Mouse (Mus musculus): ENCODE results near the gene Mbtps2. TPM values are rescaled to one million over a fixed set of nuclear protein-coding genes. Genes with fewer than 3 reads are reported as not detected.

Mbtps2 gene
- polyA plus RNA-seq (2015; fragmentation: Nextera tagmentation; extraction: Ambion mirVana) = 20.2 and 25.6 TPM in 2 replicates

GRCm38 (mm10) chrX:157598186-157598996 lies at the start of gene Mbtps2:
TSS of gene Mbtps2 (minus strand) at chrX:157598715.
- H3K27ac ChIP-seq = peak within 1 kb of the TSS; percentile 94
- H3K4me2 ChIP-seq = peak within 1 kb of the TSS; percentile 47
- peak within 1 kb of the TSS; percentile 62 for H3K4me3 ChIP-seq
- ATAC-seq (ENCODE audit: borderline replicate concordance, extremely low read depth, low FRiP score, low TSS enrichment) = peak; percentile 87
- no peaks in the 10 kb centered on the region for H3K27me3 ChIP-seq
- WGBS = 16% methylated on average over 52 of the region's 74 CpGs
- H3K4me1 ChIP-seq = peaks cover 11% of the 10 kb centered on the region; the same call in 1 of the 2 replicates
- H3K9ac ChIP-seq = peak within 1 kb of the TSS; percentile 83
- no peaks in the 10 kb centered on the region for H3K36me3 ChIP-seq
- H3K9me3 ChIP-seq = no peaks in the 10 kb centered on the region

- Histone ChIP-seq H3K36me3 (no peaks in the 10 kb centered on the region), H3K4me2 (no peak overlapping the region), H3K9me3 (no peaks in the 10 kb centered on the region), H3K27me3 (no peaks in the 10 kb centered on the region), H3K4me1 (no peaks in the 10 kb centered on the region), H3K9ac (no peak overlapping the region), H3K4me3 (no peak overlapping the region), H3K27ac (no peak overlapping the region)
- WGBS = 47% methylated on average over 1 of the region's 1 CpGs
- ATAC-seq (ENCODE audit: borderline replicate concordance, extremely low read depth, low FRiP score, low TSS enrichment) = peak; percentile 87
These were observed 47.9 kb upstream of the Mbtps2 start for GRCm38 (mm10) chrX:157646399-157646798.

GRCm38 (mm10) chrX:157644700-157645099 lies 46.2 kb upstream of the Mbtps2 start:
- 67% methylated on average over 4 of the region's 4 CpGs for WGBS
- no peaks in the 10 kb centered on the region for H3K4me1 ChIP-seq
- no peak overlapping the region for H3K4me3 ChIP-seq
- H3K9me3 ChIP-seq = no peaks in the 10 kb centered on the region
- no peaks in the 10 kb centered on the region for H3K36me3 ChIP-seq
- no peak overlapping the region for H3K9ac ChIP-seq
- no peaks in the 10 kb centered on the region for H3K27me3 ChIP-seq
- no peak overlapping the region for H3K27ac ChIP-seq
- no peak overlapping the region for H3K4me2 ChIP-seq
- ATAC-seq (ENCODE audit: borderline replicate concordance, extremely low read depth, low FRiP score, low TSS enrichment) = no peak

- no peak overlapping the region for H3K4me2 ChIP-seq
- H3K36me3 ChIP-seq = no peaks in the 10 kb centered on the region
- no peaks in the 10 kb centered on the region for H3K4me1 ChIP-seq
- H3K4me3 ChIP-seq = no peak overlapping the region
- H3K9ac ChIP-seq = no peak overlapping the region
- H3K27ac ChIP-seq = no peak overlapping the region
- no peaks in the 10 kb centered on the region for H3K9me3 ChIP-seq
- H3K27me3 ChIP-seq = no peaks in the 10 kb centered on the region
- 22% methylated on average over 3 of the region's 3 CpGs for WGBS
- ATAC-seq (ENCODE audit: borderline replicate concordance, extremely low read depth, low FRiP score, low TSS enrichment) = no peak
These were observed 45.8 kb upstream of the Mbtps2 start for GRCm38 (mm10) chrX:157644300-157644699.

- H3K9me3 ChIP-seq = no peaks in the 10 kb centered on the region
- 83% methylated on average over 5 of the region's 5 CpGs for WGBS
- no peak overlapping the region for H3K27ac ChIP-seq
- H3K9ac ChIP-seq = no peak overlapping the region
- no peak for ATAC-seq (ENCODE audit: borderline replicate concordance, extremely low read depth, low FRiP score, low TSS enrichment)
- no peak overlapping the region for H3K4me3 ChIP-seq
- no peak overlapping the region for H3K4me2 ChIP-seq
- H3K4me1 ChIP-seq = no peaks in the 10 kb centered on the region
- no peaks in the 10 kb centered on the region for H3K27me3 ChIP-seq
- no peaks in the 10 kb centered on the region for H3K36me3 ChIP-seq
These were observed 44.3 kb upstream of the Mbtps2 start for GRCm38 (mm10) chrX:157642856-157643255.

GRCm38 (mm10) chrX:157637253-157637652 lies 38.7 kb upstream of the Mbtps2 start:
- Histone ChIP-seq H3K36me3 (no peaks in the 10 kb centered on the region), H3K4me1 (no peaks in the 10 kb centered on the region), H3K27me3 (no peaks in the 10 kb centered on the region), H3K9ac (no peak overlapping the region), H3K4me3 (no peak overlapping the region), H3K9me3 (no peaks in the 10 kb centered on the region), H3K4me2 (no peak overlapping the region), H3K27ac (no peak overlapping the region)
- WGBS = 48% methylated on average over 1 of the region's 1 CpGs
- no peak for ATAC-seq (ENCODE audit: borderline replicate concordance, extremely low read depth, low FRiP score, low TSS enrichment)

- ATAC-seq (ENCODE audit: borderline replicate concordance, extremely low read depth, low FRiP score, low TSS enrichment) = no peak
- no peak overlapping the region for H3K4me2 ChIP-seq
- H3K4me3 ChIP-seq = no peak overlapping the region
- H3K27me3 ChIP-seq = no peaks in the 10 kb centered on the region
- H3K27ac ChIP-seq = no peak overlapping the region
- H3K9me3 ChIP-seq = no peaks in the 10 kb centered on the region
- H3K9ac ChIP-seq = no peak overlapping the region
- H3K4me1 ChIP-seq = no peaks in the 10 kb centered on the region
- no peaks in the 10 kb centered on the region for H3K36me3 ChIP-seq
- 60% methylated on average over 3 of the region's 3 CpGs for WGBS
These were observed 35.3 kb upstream of the Mbtps2 start for GRCm38 (mm10) chrX:157633676-157634414.

GRCm38 (mm10) chrX:157630341-157630740 lies 31.8 kb upstream of the Mbtps2 start:
- Histone ChIP-seq H3K4me2 (no peak overlapping the region), H3K36me3 (no peaks in the 10 kb centered on the region), H3K4me1 (no peaks in the 10 kb centered on the region), H3K4me3 (no peak overlapping the region), H3K27me3 (no peaks in the 10 kb centered on the region), H3K9me3 (no peaks in the 10 kb centered on the region), H3K9ac (no peak overlapping the region), H3K27ac (no peak overlapping the region)
- WGBS = 75% methylated on average over 4 of the region's 4 CpGs
- no peak for ATAC-seq (ENCODE audit: borderline replicate concordance, extremely low read depth, low FRiP score, low TSS enrichment)

- Histone ChIP-seq H3K36me3 (no peaks in the 10 kb centered on the region), H3K9ac (no peak overlapping the region), H3K4me3 (peak overlapping the region; percentile 15; the same call in 1 of the 2 replicates), H3K27ac (no peak overlapping the region), H3K4me1 (no peaks in the 10 kb centered on the region), H3K9me3 (no peaks in the 10 kb centered on the region), H3K4me2 (peak overlapping the region; percentile 45), H3K27me3 (no peaks in the 10 kb centered on the region)
- 0 out of 2 replicates have a peak, but pooled peaks have one; percentile 19 for ATAC-seq (ENCODE audit: borderline replicate concordance, extremely low read depth, low FRiP score, low TSS enrichment)
- 26% methylated on average over 32 of the region's 32 CpGs for WGBS
These were observed 14.4 kb upstream of the Mbtps2 start for GRCm38 (mm10) chrX:157612894-157613293.

GRCm38 (mm10) chrX:157601450-157601849 lies 2.9 kb upstream of the Mbtps2 start:
- no peak for ATAC-seq (ENCODE audit: borderline replicate concordance, extremely low read depth, low FRiP score, low TSS enrichment)
- no peaks in the 10 kb centered on the region for H3K9me3 ChIP-seq
- no peak overlapping the region for H3K4me3 ChIP-seq
- no peak overlapping the region for H3K4me2 ChIP-seq
- WGBS = 16% methylated on average over 3 of the region's 3 CpGs
- peaks cover 9% of the 10 kb centered on the region; the same call in 1 of the 2 replicates for H3K4me1 ChIP-seq
- H3K27ac ChIP-seq = no peak overlapping the region
- H3K36me3 ChIP-seq = no peaks in the 10 kb centered on the region
- H3K27me3 ChIP-seq = no peaks in the 10 kb centered on the region
- H3K9ac ChIP-seq = no peak overlapping the region

- no peaks in the 10 kb centered on the region for H3K9me3 ChIP-seq
- peak overlapping the region; percentile 83 for H3K9ac ChIP-seq
- H3K4me1 ChIP-seq = peaks cover 11% of the 10 kb centered on the region; the same call in 1 of the 2 replicates
- peak; percentile 37; the same call in 1 of the 2 replicates for ATAC-seq (ENCODE audit: borderline replicate concordance, extremely low read depth, low FRiP score, low TSS enrichment)
- no peaks in the 10 kb centered on the region for H3K36me3 ChIP-seq
- H3K27ac ChIP-seq = peak overlapping the region; percentile 94
- no peaks in the 10 kb centered on the region for H3K27me3 ChIP-seq
- peak overlapping the region; percentile 62 for H3K4me3 ChIP-seq
- H3K4me2 ChIP-seq = peak overlapping the region; percentile 47
- WGBS = 15% methylated on average over 17 of the region's 17 CpGs
These were observed 830 bp downstream of the Mbtps2 start for GRCm38 (mm10) chrX:157597585-157598185.

Data from lung, embryonic 15.5 days (tissue).